24 mouse cellular contexts compared by ENCODE assay signal in the genomic region with DNA sequence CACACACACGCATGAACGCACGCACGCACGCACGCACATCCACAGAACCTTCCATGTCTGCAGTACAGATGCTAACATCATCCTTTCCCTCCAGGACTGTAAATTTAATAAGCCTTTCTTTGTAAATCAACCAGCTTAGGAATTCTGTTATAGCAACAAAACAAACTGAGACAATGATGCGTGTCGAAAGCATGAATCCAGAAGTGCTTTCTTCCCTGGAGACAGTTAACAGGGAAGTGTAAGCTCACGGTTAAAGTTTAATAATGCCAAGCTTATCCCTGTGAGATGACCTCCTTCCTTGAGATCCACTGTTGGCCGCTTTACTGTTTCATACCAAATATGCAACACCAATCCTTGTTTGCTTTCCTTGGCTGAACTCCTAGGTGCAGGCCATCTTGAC. TPM values are rescaled to one million over a fixed set of nuclear protein-coding genes. Genes with fewer than 3 reads are reported as not detected.
DNase-seq lines count a peak whose midpoint lies in the region; ATAC-seq and TF ChIP-seq lines count a peak whose summit lies in the region.
"Had no signal": no experiment of that assay in that cellular context is flagged by ENCODE, and none has a peak within 500 bp of the region (broad histone marks: within the 10 kb centered on the region; RNA-seq: fewer than 3 reads in every experiment).

No protein-coding gene starts in this region.

- TF ChIP-seq CTCF in kidney, adult 2 months (conservative IDR thresholded peaks at IDR 0.05; ENCODE audit: insufficient read depth, insufficient read length, low read depth, low read length), result no peak

- no peak overlapping the region for H3K27ac ChIP-seq in kidney, adult 2 months (ENCODE audit: insufficient read depth, low read depth, low read length)
- no peak overlapping the region for H3K27ac ChIP-seq in midbrain, embryonic 13.5 days
- H3K27ac ChIP-seq: embryonic facial prominence, embryonic 13.5 days; embryonic facial prominence, embryonic 15.5 days; forebrain, embryonic 10.5 days; forebrain, embryonic 12.5 days had no signal

- no peak for TF ChIP-seq POLR2A in kidney, adult 2 months (IDR thresholded peaks at IDR 0.05; ENCODE audit: low read depth, low read length)

- ATAC-seq in midbrain, embryonic 13.5 days, result no peak
- ATAC-seq: activated CD4-positive, CD25-positive, alpha-beta regulatory T cell, adult 4 months; forebrain, embryonic 14.5 days; forebrain, embryonic 16.5 days had no signal

- H3K4me1 ChIP-seq in kidney, adult 2 months (ENCODE audit: control insufficient read depth, insufficient read depth, low read length), result no peaks in the 10 kb centered on the region
- H3K4me1 ChIP-seq in midbrain, embryonic 13.5 days (replicated peaks), result no peaks in the 10 kb centered on the region
- H3K4me1 ChIP-seq: embryonic facial prominence, embryonic 13.5 days; embryonic facial prominence, embryonic 15.5 days; forebrain, embryonic 10.5 days; forebrain, embryonic 12.5 days had no signal

- H3K4me2 ChIP-seq in midbrain, embryonic 13.5 days (replicated peaks), result no peak overlapping the region
- H3K4me2 ChIP-seq: embryonic facial prominence, embryonic 13.5 days; embryonic facial prominence, embryonic 15.5 days; forebrain, embryonic 12.5 days had no signal

- H3K27me3 ChIP-seq in kidney, adult 2 months (replicated peaks; ENCODE audit: control insufficient read depth, insufficient read depth, low read length), result no peaks in the 10 kb centered on the region
- H3K27me3 ChIP-seq in midbrain, embryonic 13.5 days, result no peaks in the 10 kb centered on the region
- H3K27me3 ChIP-seq: embryonic facial prominence, embryonic 13.5 days; embryonic facial prominence, embryonic 15.5 days; forebrain, embryonic 12.5 days had no signal

- 69% methylated on average over 10 of the region's 10 CpGs for WGBS in kidney, adult 2 months
- WGBS in midbrain, embryonic 13.5 days, result 95% methylated on average over 10 of the region's 10 CpGs

- no peak overlapping the region for H3K4me3 ChIP-seq in kidney, adult 2 months (ENCODE audit: insufficient read depth, low read depth, low read length)
- no peak overlapping the region for H3K4me3 ChIP-seq in midbrain, embryonic 13.5 days (replicated peaks)
- H3K4me3 ChIP-seq: embryonic facial prominence, embryonic 13.5 days; embryonic facial prominence, embryonic 15.5 days; erythroblast, embryonic 14.5 days; forebrain, embryonic 10.5 days; forebrain, embryonic 12.5 days had no signal

- no peaks in the 10 kb centered on the region for H3K9me3 ChIP-seq in midbrain, embryonic 13.5 days
- H3K9me3 ChIP-seq: embryonic facial prominence, embryonic 13.5 days; embryonic facial prominence, embryonic 15.5 days; forebrain, embryonic 10.5 days; forebrain, embryonic 12.5 days had no signal

- no peaks in the 10 kb centered on the region for H3K36me3 ChIP-seq in kidney, adult 2 months (ENCODE audit: control insufficient read depth, insufficient read depth, low read length)
- H3K36me3 ChIP-seq in midbrain, embryonic 13.5 days, result no peaks in the 10 kb centered on the region
- H3K36me3 ChIP-seq: forebrain, embryonic 10.5 days; forebrain, embryonic 12.5 days had no signal

- no peak overlapping the region for H3K9ac ChIP-seq in midbrain, embryonic 13.5 days (replicated peaks)
- H3K9ac ChIP-seq: embryonic facial prominence, embryonic 13.5 days; embryonic facial prominence, embryonic 15.5 days; forebrain, embryonic 12.5 days had no signal

- peak; percentile 3 for DNase-seq in kidney, adult 2 months
- no peak for DNase-seq in kidney, postnatal 10 days
- DNase-seq in retina, postnatal 1 day, result peak; percentile 12
- no peak for DNase-seq in retina, embryonic 14.5 days (ENCODE audit: low spot score)
- DNase-seq in adipocyte (ENCODE audit: low spot score), result peak; percentile 23
- DNase-seq: adrenal gland, adult 2 months; adrenal gland, postnatal 10 days; adrenal gland, postnatal 25 days; cerebellum, adult 11 months; cerebellum, adult 18-20 months; cerebellum, adult 8-10 months; cerebellum, adult 9-11 months; cerebellum, postnatal 14 days; cerebellum, postnatal 36 days; embryo, embryonic 11 days had no signal

RNA-seq across cellular contexts. Expression of gene Fam229b, which starts 35.0 kb away (rescaled TPM):
- polyA plus RNA-seq in kidney, adult 2 months (2012; rRNA removed), result 5.4 and 7.2 TPM in 2 replicates
- polyA plus RNA-seq in midbrain, embryonic 13.5 days (2015; fragmentation: Nextera tagmentation; extraction: Ambion mirVana), result 30.6 and 31.7 TPM in 2 replicates
- polyA plus RNA-seq: erythroblast, embryonic 14.5 days had no signal

RNA-seq across cellular contexts. Expression of gene Tube1, which starts 35.0 kb away (rescaled TPM):
- 1.3 TPM in 2 replicates for polyA plus RNA-seq in kidney, adult 2 months (2012; rRNA removed)
- polyA plus RNA-seq in midbrain, embryonic 13.5 days (2015; fragmentation: Nextera tagmentation; extraction: Ambion mirVana), result 10.6 and 12.0 TPM in 2 replicates

Comparison
In these comparisons a context has a peak if more than half of its experiments do, and no peak if none do; other contexts are left out.
1. DNase-seq: peak in kidney, adult 2 months (single experiment), retina, postnatal 1 day (single experiment) and adipocyte (single experiment); none in kidney, postnatal 10 days (single experiment) and retina, embryonic 14.5 days (single experiment).